Mouse (Mus musculus) layer of hippocampus, adult 11-12 months (tissue): ENCODE results near the gene Pigx.
A peak's percentile ranks its signal among the peaks of the same experiment; 100 is the strongest.
"Not testable (repeated sequence)": the region's sequence is repeated elsewhere in the genome, so short reads cannot be mapped to it uniquely, and the experiment has no call there.

Experiments used
- DNase-seq: peaks from one replicate; pipeline ENCODE4 v3.0.0; 2022; ENCODE audit warnings: low spot score

Gene Pigx

DNA sequence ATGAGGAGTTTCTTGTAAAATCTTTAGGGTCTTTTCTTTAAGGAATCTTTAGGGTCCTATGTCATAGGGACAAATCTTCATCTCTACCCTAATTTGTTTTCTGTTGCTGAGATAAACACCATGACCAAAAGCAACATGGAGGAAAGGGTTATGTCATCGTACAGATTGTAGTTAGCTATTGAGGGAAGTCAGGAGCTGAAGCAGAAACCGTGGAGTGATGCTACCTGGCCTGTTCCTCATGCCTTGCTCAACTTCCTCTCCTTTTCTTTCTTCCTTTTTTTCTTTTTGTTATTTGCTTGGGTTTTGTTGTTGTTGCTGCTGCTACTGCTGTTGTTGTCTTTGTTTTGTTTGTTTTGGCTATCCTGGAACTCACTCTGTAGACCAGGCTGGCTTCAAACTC is 9.0 kb upstream of the Pigx start:
- no peak for DNase-seq

DNA sequence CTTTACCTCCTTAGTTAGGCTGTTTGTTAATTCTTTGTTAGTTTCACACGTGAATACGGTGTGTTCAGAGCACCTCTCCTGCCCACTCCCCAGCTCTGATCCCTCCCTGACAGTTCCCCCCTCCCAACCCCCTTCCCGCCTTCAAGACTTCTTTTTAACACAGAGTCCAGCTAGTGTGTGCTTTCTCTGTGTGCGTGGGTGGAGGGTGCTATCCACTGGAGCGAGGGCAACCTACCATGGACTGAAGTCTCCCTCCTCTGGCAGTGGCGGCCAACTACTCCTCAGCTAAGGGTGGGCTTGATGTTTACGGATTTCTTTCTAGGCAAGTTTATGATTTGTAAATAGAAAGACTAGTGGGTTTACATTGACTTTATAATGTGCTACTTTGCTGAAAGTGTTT is 8.6 kb upstream of the Pigx start:
- DNase-seq: no peak

DNA sequence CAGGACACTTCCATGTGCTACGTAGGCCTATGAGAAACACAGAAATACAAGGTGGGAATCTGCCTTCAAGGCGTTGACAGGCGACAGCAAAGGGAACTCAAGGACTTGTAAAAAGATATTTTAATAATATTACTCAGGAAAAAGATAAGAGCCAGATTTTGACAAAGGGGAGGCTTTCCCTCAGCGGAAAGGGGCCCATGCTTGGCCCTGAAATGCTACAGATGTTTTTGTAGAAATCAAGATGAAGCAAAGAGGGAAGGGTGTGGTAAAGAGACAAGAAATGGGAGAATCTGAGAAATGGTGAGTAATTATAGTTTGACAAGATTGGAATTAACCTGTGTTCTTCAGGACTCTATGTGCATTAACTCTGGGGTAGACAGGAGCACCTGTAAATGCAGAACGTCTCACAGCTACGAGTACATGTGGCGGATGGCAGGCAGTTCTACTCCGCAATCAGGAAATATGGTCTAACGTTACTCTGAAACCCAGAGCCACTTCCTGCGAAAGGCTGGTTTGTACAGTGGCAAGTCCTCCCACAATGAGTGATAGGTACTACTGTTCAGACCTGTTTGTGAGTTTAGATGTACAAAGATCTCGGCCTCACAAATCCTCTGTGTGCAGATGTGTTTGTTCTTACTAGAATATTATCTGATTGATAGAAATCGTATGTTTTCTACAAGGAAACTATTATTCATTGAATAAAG is 8.0 kb upstream of the Pigx start:
- no peak for DNase-seq

DNA sequence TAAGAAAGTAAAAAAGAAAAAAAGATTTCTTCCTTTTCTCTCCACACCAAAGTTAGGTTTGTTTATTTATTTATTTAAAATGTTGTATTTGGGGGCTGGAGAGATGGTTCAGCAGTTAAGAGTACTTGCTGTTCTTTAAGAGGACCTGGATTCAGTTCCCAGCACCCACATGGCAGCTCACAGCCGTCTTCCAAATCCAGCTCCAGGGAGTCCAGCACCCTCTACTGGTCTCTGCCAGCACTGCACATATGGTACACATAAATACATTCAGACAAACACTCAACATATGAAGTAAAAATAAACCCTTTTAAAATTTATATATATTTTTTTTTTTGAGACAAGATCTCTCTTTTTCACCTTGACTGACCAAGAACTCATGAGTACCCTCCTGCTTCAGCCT is 6.2 kb upstream of the Pigx start:
- DNase-seq: no peak

DNA sequence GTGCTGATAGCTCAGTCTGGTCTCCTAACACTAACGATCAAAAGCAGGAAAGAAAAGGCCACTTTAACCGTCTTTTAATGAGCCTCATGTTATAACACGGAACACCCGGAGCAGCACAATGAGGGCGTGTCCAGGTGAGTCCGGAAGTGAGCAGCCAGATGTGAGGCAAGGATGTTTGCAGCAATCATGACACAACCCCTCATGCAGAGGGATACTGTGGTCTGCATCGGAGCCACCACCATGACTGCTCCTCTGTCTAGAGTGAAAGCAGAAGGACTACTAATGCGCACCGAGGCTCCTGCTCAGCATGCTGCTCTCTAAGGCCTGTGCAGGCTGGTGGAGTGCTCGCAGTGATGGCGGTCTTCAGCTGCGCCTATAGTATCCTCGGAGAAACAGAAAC is 2.8 kb upstream of the Pigx start:
- DNase-seq: no peak

DNA sequence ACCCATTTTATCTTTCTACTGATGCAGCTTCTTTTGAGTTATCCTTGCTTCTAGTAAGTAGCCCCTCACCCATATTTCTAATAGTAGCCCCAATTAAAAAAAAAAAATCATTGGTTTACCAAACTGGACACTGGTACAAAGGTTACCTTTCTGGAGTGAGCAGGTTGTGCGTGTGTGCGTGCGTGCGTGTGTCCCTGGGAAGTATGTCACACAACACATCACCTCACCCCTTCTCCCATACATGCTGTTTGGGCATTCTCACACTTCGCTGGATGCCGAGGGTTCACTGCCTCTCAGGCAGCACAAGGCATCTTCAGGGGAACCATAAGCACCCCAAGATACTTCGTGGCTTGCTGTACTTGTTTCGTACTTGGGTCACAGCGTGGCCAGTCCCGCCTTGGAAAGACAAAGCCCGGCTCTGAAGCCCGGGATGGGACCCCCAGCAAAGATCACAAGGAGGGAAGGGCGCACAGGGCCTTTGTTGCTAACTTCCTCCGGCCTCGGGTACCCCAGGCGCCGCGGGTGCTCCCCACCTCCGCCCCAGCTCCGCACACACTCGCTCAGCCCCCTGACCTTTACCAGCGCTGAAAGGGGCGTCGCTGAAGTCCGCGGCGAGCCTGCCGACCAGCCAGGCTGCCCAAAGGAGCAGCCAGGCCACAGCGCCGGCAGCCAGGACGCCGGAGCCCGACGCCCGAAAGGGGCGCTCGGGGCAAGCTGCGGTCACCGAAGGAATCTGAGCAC is 473 bp downstream of the Pigx start:
- no peak for DNase-seq

DNA sequence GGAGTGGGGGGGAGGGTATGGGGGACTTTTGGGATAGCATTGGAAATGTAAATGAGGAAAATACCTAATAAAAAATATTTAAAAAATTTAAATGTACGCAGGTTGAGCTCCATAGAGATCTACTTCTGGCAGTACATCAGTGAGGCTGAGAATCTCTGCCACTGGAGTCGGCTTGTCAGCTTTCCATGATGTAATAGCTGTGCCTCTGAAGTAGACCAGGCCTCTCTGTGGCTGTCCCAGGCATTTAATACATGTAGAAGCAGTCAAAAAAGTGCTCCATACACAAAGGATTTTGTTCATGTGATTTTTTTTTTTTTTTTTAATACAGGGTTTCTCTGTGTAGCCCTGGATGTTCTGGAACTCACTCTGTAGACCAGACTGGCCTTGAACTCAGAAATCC is 1.8 kb downstream of the Pigx start:
- not testable (repeated sequence) for DNase-seq

DNA sequence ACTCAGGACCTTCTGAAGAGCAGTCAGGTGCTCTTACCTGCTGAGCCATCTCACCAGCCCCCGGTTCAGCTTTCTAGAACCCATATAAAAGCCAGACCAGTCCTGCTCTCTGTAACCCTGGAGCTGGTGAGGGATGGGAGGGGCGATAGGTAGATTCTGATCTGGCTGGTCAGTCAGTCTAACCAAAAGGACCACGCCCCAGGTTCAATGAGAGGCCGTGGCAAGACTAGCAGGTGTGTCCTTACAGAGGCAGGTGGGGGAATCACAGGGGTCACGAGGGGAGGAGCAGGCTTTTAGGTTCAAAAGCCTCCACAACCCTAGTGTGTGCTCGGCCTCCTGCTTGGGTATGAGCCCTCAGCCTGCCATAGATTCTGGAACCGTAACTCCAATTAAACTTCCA is 8.1 kb downstream of the Pigx start:
- DNase-seq: no peak

DNA sequence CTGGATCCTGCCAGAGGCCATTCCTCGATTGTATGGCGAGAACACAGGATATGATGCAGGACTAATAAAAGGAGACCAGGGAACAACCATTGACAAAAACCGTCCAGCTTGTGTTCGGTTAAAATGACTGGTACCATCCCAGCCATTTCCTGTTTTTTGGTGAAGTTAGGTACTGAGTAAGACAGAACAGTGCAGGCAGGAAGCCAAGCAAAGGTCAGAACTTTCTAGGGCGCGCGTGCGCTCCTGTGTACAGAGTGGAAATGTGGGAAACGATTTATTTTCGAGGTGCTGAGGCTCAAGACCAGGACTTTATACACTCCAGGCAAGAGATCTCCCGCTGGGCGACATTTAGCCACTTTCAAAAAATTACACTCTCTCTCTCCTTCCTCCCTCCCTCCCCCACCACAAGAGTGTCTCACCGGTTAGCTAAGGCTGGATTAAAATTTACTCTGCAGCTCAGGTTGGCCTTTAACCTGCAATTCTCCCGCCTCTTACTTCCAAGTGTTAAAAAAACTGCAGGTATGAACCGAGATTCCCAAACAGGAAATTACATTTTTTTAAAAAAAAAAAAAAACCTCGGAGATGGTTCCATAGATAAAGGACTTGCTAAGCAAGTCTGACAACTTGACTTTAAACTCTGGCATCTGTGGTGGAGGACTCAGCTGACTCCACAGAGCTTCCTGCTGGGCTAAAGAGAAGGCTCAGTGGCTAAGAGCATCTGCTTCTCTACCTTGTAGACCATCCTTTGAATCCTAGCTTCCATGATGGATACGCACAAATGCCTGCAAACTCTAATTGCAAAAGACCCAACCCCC is 11.7 kb downstream of the Pigx start:
- DNase-seq: no peak

DNA sequence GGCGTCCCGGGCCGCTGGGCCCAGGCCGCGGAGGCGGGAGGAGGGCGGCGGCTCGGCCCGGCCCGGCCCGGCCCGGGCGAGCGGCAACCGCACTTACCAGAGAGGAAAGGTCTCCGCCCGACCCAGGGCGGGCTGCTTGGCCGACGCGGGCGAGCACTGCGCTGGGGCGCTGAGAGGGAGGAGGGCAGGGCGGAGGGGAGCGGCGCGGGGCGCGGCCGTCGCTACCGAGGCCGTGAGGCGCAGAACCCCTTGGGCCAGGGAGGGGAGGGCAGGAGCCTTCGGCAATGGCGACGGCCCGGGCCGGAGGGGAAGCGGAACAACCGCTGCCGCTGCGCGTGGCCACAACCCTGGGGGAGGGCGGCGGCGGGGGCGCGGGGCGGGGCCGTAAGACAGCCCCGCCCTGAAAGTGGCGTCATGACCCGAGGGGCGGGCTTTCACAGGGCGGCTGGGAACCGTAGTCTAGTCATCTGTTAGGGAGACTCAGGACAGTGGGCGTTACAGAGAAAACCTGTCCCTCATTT is 20.5 kb downstream of the Pigx start, which contains the start of gene Pak2:
TSS of gene Pak2 (minus strand) at position 352 of the 521 bp plus-strand sequence.
- peak; percentile 84 for DNase-seq

DNA sequence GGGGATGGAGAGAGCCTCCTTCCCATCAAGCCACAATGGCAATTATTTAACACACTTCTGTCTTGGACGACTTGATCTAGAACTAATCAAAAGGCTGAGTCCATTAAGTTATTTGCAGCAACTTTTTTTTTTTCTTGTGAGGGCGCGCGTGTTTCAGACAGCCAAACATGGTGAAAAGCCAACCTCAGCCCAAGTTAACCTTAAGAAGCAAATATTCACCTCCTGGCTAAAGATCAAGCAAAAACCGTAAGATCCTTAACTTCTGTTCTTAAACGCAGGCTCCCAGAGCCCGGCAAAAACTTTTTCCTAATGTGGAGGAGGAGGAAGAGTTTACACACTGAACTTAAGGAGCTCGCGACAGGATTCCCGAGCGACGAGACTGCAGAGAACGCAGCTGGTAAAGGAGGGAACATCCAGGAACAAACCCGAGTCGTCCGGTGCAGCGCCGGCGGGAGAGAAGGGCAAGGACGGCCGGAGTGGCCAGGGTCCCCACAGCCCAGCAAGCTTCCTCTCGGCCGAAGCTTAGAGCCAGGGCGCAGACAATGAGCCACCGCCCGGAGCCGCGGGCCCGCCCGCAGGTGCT is 21.0 kb downstream of the Pigx start:
- DNase-seq: peak; percentile 31

DNA sequence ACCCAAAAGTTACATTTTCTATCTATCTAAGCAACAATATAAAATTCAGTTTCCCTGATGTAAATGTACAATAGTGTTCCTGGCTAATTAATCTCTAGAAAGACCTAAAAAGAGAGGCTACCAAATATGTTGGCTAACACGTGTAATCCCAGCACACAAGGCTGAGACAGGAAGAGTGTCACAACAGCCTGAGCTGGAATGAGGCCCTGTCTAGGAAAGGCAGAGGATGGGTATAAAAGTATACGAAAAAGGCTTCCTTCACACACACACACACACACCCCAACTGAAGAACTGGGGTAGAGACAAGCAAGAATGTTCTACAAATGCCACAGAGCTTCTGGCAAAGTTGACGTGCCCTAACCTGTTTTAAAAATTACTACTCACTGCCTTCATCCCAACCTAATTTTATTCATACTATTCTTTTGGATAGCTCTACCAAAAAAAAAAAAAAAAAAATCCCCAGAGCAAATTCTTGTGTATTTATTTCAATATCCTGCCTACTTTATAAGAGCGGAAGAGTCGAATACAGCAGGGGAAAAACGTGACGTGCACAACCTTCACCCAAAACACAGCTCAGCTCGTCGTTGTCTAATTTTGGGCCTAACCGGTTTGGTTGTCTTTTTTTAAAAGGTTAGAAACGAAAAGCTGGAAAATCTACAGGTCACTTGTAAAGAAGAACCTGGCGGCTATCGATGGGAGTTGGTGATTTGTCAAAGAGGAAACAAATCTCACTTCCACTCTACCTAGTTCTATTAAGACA is 21.7 kb downstream of the Pigx start:
- DNase-seq: no peak

DNA sequence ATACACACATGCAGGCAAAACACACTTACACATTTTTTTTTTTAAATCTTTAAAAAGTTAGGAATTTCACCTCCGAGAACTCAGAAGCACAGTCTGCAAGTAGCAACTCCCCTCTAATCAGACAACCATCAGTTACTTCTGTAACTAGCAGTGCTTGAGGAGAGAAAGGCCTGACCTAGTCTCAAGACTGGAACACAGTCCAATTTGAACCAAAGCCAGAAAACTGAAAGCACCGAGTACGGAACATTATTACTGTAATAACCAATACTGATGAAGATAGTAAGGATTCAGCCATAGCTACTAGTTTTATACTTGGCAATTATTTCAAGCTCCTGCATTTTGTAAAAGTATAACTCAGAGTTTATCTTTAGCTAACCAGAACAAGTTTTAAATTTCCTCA is 23.1 kb downstream of the Pigx start:
- no peak for DNase-seq

DNA sequence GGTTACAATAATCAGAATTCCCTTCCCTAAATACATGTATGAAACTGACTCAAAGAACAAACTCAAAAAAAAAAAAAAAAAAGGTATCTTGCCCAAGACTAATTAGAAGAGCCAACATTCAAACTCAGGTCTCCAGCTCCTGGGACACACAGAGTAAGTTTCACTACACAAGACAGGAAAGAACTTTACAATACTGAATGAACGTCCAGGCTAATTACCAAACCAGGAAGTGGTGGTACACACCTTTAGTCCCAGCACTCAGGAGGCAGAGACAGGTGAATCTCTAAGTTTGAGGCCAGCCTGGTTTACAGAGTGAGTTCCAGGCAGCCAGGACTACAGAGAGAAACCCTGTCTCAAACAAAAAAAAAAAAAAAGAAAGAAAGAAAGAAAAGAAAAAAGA is 23.8 kb downstream of the Pigx start:
- no peak for DNase-seq

DNA sequence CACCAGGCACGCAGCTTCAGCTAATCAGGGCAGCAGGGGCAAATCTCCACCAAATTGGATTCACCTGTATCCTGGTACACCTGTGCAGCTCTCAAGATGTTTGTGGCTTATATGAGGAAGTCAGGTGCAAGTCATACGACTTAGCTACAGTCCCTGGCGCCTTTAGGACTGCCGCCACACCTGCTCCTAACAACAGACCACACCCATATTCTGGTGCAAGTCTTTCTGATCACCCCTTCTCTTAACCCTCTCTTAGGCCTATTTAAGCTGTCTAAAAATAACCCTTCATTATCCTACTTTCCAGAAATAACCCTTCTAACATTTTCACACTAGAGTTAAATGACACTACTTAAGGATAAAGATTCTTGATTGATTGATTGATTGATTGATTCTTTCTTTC is 29.5 kb downstream of the Pigx start:
- DNase-seq: not testable (repeated sequence)

DNA sequence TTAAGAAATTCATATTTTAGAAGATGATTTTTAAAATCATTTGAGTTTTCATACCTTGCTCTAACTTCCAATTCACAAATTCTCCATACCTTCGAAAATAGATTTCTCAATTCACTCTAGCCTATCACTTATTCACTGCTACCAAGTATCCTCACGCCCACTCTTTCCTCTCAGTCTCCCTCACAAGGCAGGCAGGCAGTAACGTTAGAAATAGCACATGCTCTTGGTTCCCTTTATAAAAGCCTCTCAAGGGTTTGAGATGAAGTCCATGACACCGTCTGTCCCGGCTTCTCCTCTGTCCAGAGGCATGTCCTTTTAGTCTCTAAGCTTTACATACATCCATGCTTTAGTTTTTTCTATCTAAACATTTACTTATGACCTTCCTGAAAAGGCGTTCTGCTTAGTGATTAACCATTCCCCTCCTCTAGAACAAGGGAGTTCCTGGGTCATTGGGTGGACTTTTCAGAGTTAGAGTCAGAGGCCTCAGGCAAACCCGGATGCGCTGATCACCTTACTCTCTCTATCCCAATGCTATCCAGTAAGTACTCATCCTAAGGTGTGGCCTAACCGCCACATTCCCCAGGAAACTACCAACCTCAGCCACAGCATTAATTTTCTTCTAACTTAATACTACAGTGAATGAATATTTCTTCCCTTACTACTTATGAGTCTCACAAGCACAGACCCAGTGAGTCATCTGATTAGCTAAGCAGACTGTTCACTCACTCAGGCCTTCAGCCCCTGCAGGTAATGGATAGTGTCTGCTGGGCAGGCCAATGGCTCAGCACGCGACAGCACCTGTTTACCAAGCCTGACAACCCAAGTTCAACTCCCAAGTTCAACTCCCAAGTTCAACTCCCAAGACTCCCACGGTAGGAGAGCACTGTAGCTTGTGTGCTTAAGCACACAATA is 30.9 kb downstream of the Pigx start:
- no peak for DNase-seq

DNA sequence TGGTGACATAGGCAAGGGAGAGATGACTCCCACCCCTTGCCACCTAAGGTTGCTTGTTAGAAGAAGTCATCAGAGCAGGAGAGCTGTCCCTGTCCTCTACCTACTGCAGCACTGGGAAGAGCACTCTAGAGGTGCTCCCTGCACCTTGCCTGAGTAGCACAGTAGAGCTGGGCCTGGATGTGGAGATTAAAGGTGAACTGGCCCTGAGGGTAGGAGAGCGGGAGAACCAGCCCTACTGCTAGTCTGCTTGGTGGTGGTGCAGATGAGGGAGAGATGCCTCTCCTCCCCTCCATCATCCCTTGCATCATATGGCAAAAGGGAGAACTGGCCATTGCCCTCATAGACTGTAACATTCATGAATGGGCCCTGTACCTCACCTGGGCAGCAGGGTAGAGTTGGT is 32.6 kb downstream of the Pigx start:
- no peak for DNase-seq

DNA sequence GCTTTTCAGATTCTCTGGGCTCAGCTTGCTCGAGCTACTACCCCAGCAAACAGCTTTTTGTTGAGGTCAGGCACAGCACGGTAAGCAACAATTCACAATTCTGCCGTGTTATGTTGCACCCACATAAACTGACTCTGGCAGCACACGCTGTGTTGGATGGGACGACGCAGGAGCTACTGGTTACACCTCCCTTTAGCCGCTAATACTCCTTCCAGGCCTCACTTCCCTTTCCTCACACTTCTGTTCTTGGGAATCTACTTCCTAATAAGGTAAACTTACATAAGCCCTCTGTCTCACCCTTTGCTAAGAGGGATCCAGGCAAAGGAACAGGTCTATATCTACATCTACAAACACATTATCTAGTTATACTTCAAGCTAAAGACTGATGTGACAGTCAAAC is 35.6 kb downstream of the Pigx start:
- no peak for DNase-seq

DNA sequence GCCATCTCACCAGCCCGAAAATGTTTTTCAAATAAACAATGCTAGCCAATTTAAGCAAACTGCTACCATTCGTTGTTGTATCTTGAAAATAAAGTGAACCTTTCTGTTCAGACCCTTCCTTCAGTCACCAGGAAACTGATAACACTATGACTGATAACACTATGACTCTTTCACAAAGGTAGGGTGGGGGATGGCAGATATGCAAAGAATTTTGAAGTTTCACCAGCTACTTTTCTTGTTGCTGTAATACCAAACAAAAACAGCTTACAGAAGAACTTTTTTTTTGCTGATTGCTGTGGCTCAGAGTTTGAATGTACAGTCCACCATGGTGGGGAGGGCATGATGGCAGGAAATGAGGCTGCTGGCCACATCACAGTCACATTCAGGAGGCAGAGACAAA is 37.3 kb downstream of the Pigx start:
- DNase-seq: no peak

DNA sequence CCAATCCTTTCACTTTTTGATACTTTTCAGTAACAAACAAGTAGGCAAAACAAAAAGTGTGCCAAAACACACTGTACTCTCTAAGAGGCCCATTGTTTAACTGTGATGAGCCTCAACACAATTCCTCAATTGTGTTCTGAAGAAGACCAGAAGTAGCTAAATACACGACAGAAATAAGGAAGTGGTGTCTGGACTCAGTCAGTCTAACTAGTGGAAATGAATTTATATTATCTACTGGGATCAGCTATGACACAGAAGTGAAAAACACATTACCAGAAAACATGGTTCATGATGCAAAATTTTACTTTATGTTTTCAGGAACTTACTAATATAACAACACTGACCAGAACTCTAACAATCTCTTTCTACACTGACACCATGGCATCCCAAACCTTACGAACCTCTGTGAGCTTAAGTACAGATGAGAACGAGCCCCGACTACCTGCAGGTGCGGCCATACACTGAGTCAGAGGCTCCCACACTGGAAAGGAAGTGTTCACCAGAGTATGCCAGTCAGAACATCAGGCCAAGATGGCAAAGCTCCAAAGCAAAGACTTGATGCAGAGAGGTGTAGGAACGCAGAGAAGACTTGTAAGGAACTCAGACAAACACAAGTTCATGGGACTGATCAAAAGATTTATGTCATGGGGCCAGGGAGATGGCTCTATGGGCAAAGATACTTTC is 39.6 kb downstream of the Pigx start:
- no peak for DNase-seq
